Mouse (Mus musculus) G1E (cell line): ENCODE measurements around the gene Ugt1a10.

Source experiments
- CTCF ChIP-seq: IDR thresholded peaks from 2 replicates; pipeline ENCODE4 v1.5.1; 2012; ENCODE audit warnings: low read depth, low read length, inconsistent platforms, mixed read lengths
- GATA1 ChIP-seq: IDR thresholded peaks from 2 replicates; pipeline ENCODE4 v1.6.1; 2012; ENCODE audit warnings: borderline replicate concordance, low read length, inconsistent platforms, mixed read lengths
- GATA2 ChIP-seq: IDR thresholded peaks from 2 replicates; pipeline ENCODE4 v1.6.1; 2012; ENCODE audit warnings: low read depth, low read length, inconsistent platforms, borderline replicate concordance
- TAL1 ChIP-seq: conservative IDR thresholded peaks from 2 replicates; pipeline ENCODE4 v1.6.1; 2012; ENCODE audit warnings: low read depth, low read length, inconsistent platforms, mixed read lengths

DNA sequence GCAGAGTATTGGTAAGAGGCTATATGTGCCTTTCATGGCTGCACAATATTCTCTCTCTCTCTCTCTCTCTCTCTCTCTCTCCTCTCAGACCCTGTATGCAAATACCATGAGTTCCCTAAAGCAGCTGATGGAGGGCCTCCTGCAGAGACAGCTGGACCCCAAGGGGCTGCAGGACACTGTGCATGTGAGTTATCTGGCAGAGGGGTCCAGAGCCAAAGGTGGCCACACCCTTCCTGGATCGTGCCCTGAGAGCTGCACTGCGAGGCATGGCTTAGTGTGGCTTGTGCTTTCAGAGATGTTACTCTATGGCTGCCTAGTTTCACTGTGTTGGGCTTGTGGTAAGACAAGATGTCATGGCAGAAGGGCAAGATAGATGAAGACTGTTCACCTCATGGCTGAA is 192.5 kb downstream of the Ugt1a10 start:
- TF ChIP-seq CTCF = no peak
- no peak for TF ChIP-seq GATA2
- TF ChIP-seq GATA1 = no peak
- TF ChIP-seq TAL1 = no peak
